ENCODE assay signal across 13 mouse cellular contexts in the genomic region with DNA sequence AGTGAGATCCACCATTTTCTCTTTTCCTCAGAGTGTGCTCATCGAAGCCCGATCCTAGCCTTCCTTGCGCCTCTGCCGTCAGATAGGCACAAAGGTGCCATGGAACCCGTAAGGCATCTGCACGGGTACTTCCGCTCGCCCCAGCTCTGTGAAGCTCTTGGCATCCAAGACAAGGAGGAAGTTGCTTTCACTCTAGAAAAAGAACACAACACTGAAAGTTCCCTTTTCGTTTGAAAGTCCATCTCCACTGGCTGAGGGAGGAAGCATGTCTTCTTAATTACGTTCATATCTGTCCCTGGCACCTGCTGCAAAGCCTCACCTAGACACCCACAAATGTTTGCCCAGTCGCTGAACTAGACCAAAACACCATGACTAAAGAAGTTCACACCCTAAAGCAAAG. TPM values are rescaled to one million over a fixed set of nuclear protein-coding genes. Genes with fewer than 3 reads are reported as not detected.
A peak's percentile ranks its signal among the peaks of the same experiment; 100 is the strongest.
DNase-seq lines count a peak whose midpoint lies in the region; ATAC-seq lines count a peak whose summit lies in the region.
"Had no signal": no experiment of that assay in that cellular context is flagged by ENCODE, and none has a peak within 500 bp of the region (broad histone marks: within the 10 kb centered on the region; RNA-seq: fewer than 3 reads in every experiment).

No protein-coding gene starts in this region.

- 38% methylated on average over 11 of the region's 11 CpGs for WGBS in liver, embryonic 12.5 days (ENCODE audit: insufficient replicate concordance)
- 82% methylated on average over 11 of the region's 11 CpGs for WGBS in midbrain, embryonic 15.5 days

- no peak overlapping the region for H3K4me3 ChIP-seq in liver, embryonic 12.5 days
- no peak overlapping the region for H3K4me3 ChIP-seq in midbrain, embryonic 15.5 days
- H3K4me3 ChIP-seq: hindbrain, embryonic 13.5 days; neural tube, embryonic 12.5 days had no signal

- no peaks in the 10 kb centered on the region for H3K36me3 ChIP-seq in liver, embryonic 12.5 days
- no peaks in the 10 kb centered on the region for H3K36me3 ChIP-seq in midbrain, embryonic 15.5 days (replicated peaks)
- H3K36me3 ChIP-seq: hindbrain, embryonic 13.5 days; neural tube, embryonic 12.5 days had no signal

- peak overlapping the region; percentile 26 for H3K4me2 ChIP-seq in liver, embryonic 12.5 days
- H3K4me2 ChIP-seq in midbrain, embryonic 15.5 days: no peak overlapping the region
- H3K4me2 ChIP-seq: hindbrain, embryonic 13.5 days; neural tube, embryonic 12.5 days had no signal

- 0 out of 2 replicates have a peak, but pooled peaks cover 10% of the 10 kb centered on the region for H3K4me1 ChIP-seq in liver, embryonic 12.5 days
- no peaks in the 10 kb centered on the region for H3K4me1 ChIP-seq in midbrain, embryonic 15.5 days
- H3K4me1 ChIP-seq: hindbrain, embryonic 13.5 days; neural tube, embryonic 12.5 days had no signal

- 0 out of 2 replicates have a peak overlapping the region, but pooled peaks have one; percentile 7 for H3K27ac ChIP-seq in liver, embryonic 12.5 days
- no peak overlapping the region for H3K27ac ChIP-seq in midbrain, embryonic 15.5 days
- H3K27ac ChIP-seq: hindbrain, embryonic 13.5 days; neural tube, embryonic 12.5 days had no signal

- peak; percentile 65 to 67 for DNase-seq in B cell, adult 2 months
- peak; percentile 12 for DNase-seq in R1 (ENCODE audit: low read depth, low spot score)
- DNase-seq in spleen, adult 12 weeks (ENCODE audit: low spot score): peak; percentile 28
- DNase-seq in testis, postnatal 10 days (ENCODE audit: low spot score): no peak
- no peak for DNase-seq in gastrocnemius, postnatal 14 days
- DNase-seq in layer of hippocampus, adult 11-12 months (ENCODE audit: low spot score): no peak

- intact Hi-C loops in gastrocnemius, postnatal 14 days (cut with DNase I; ENCODE audit: low total_unique reads): loop anchor here (10.0 kb wide), 1 partner anchor 199 kb away; no protein-coding TSS in a partner anchor

- no peaks in the 10 kb centered on the region for H3K27me3 ChIP-seq in liver, embryonic 12.5 days (replicated peaks)
- H3K27me3 ChIP-seq in midbrain, embryonic 15.5 days (replicated peaks): no peaks in the 10 kb centered on the region
- H3K27me3 ChIP-seq: hindbrain, embryonic 13.5 days; neural tube, embryonic 12.5 days had no signal

- H3K9ac ChIP-seq in liver, embryonic 12.5 days: no peak overlapping the region
- no peak overlapping the region for H3K9ac ChIP-seq in midbrain, embryonic 15.5 days
- H3K9ac ChIP-seq: hindbrain, embryonic 13.5 days; neural tube, embryonic 12.5 days had no signal

- no peak for ATAC-seq in liver, embryonic 12.5 days
- no peak for ATAC-seq in midbrain, embryonic 15.5 days (replicated peaks)

- no peaks in the 10 kb centered on the region for H3K9me3 ChIP-seq in liver, embryonic 12.5 days (replicated peaks)
- H3K9me3 ChIP-seq in midbrain, embryonic 15.5 days: no peaks in the 10 kb centered on the region
- H3K9me3 ChIP-seq: hindbrain, embryonic 13.5 days; neural tube, embryonic 12.5 days had no signal

RNA-seq across cellular contexts. Expression of a gene that starts 4.8 kb away (rescaled TPM):
- 46.8 and 47.6 TPM in 2 replicates for polyA plus RNA-seq in liver, embryonic 12.5 days (2016; fragmentation: Nextera tagmentation; extraction: Ambion mirVana)
- 10 to 100 TPM; 10.9 to 11.4 TPM for total RNA-seq in gastrocnemius, postnatal 14 days (2021)
- polyA plus RNA-seq in midbrain, embryonic 15.5 days (2015; fragmentation: Nextera tagmentation; extraction: Ambion mirVana): 106 and 111 TPM in 2 replicates

RNA-seq across cellular contexts. Expression of a gene that starts 21.3 kb away (rescaled TPM):
- polyA plus RNA-seq in liver, embryonic 12.5 days (2016; fragmentation: Nextera tagmentation; extraction: Ambion mirVana): 2.3 and 3.1 TPM in 2 replicates
- under 1 TPM; 0.53 to 0.74 TPM for total RNA-seq in gastrocnemius, postnatal 14 days (2021)
- polyA plus RNA-seq in midbrain, embryonic 15.5 days (2015; fragmentation: Nextera tagmentation; extraction: Ambion mirVana): 19.3 and 19.6 TPM in 2 replicates

RNA-seq across cellular contexts. Expression of a gene that starts 21.7 kb away (rescaled TPM):
- 0.18 TPM in 2 replicates for polyA plus RNA-seq in liver, embryonic 12.5 days (2016; fragmentation: Nextera tagmentation; extraction: Ambion mirVana)
- total RNA-seq in gastrocnemius, postnatal 14 days (2021): under 1 TPM; 0.13 to 0.18 TPM
- polyA plus RNA-seq in midbrain, embryonic 15.5 days (2015; fragmentation: Nextera tagmentation; extraction: Ambion mirVana): 0.31 and 0.45 TPM in 2 replicates

RNA-seq across cellular contexts. Expression of a gene that starts 27.8 kb away (rescaled TPM):
- not detected in 2 replicates for polyA plus RNA-seq in liver, embryonic 12.5 days (2016; fragmentation: Nextera tagmentation; extraction: Ambion mirVana)
- not detected for total RNA-seq in gastrocnemius, postnatal 14 days (2021)
- polyA plus RNA-seq in midbrain, embryonic 15.5 days (2015; fragmentation: Nextera tagmentation; extraction: Ambion mirVana): 0.18 and 0.26 TPM in 2 replicates
- total RNA-seq: left cerebral cortex, postnatal 25 days had no signal
- polyA plus RNA-seq: cortical plate, adult 2 months; frontal cortex, adult 2 months had no signal

RNA-seq across cellular contexts. Expression of a gene that starts 39.0 kb away (rescaled TPM):
- 0.15 and 0.23 TPM in 2 replicates for polyA plus RNA-seq in liver, embryonic 12.5 days (2016; fragmentation: Nextera tagmentation; extraction: Ambion mirVana)
- not detected for total RNA-seq in gastrocnemius, postnatal 14 days (2021)
- 0.63 and 0.88 TPM in 2 replicates for polyA plus RNA-seq in midbrain, embryonic 15.5 days (2015; fragmentation: Nextera tagmentation; extraction: Ambion mirVana)

Comparison
In these comparisons a context has a peak if more than half of its experiments do, and no peak if none do; other contexts are left out.
1. DNase-seq: peak in B cell, adult 2 months (2 of 2), R1 (single experiment) and spleen, adult 12 weeks (single experiment); none in testis, postnatal 10 days (single experiment), gastrocnemius, postnatal 14 days (single experiment) and layer of hippocampus, adult 11-12 months (single experiment).